ENCODE assay signal across 27 mouse cellular contexts in genomic region chr16:50594876-50595275, GRCm38 (mm10). TPM values are rescaled to one million over a fixed set of nuclear protein-coding genes. Genes with fewer than 3 reads are reported as not detected.
DNase-seq lines count a peak whose midpoint lies in the region.
"Had no signal": no experiment of that assay in that cellular context is flagged by ENCODE, and none has a peak within 500 bp of the region (broad histone marks: within the 10 kb centered on the region; RNA-seq: fewer than 3 reads in every experiment).

No protein-coding gene starts in this region.

- peak; percentile 23 to 26 for DNase-seq in right cerebral cortex, adult 2 months (ENCODE audit: low spot score in 2 of 2)
- DNase-seq in right cerebral cortex, adult 18-20 months = no peak
- DNase-seq in brain, adult 2 months (ENCODE audit: low read depth, low spot score) = peak; percentile 57
- DNase-seq in adrenal gland, adult 8-10 months = no peak
- no peak for DNase-seq in thymus, postnatal 0 days (ENCODE audit: low spot score)
- DNase-seq: adrenal gland, postnatal 10 days; adrenal gland, postnatal 25 days; B cell, adult 2 months; cerebellum, adult 11-12 months; cerebellum, adult 2 months; cerebellum, adult 9-10 months; cerebellum, postnatal 10 days; cerebellum, postnatal 25 days; forebrain, postnatal 0 days had no signal

RNA-seq across cellular contexts. Expression of gene Ccdc54, which starts 3.9 kb away (rescaled TPM):
- not detected for total RNA-seq in adrenal gland, adult 8-10 months (2022)
- polyA plus RNA-seq in thymus, postnatal 0 days (2015; fragmentation: Nextera tagmentation; extraction: Ambion mirVana) = not detected in 2 replicates
- total RNA-seq: adrenal gland, adult 18-20 months; adrenal gland, postnatal 10 days; adrenal gland, postnatal 25 days; adrenal gland, postnatal 4 days; CH12.LX; forebrain, postnatal 0 days had no signal
- polyA plus RNA-seq: activated CD4-positive, CD25-positive, alpha-beta regulatory T cell, adult 4 months; CD4-positive, CD25-positive, alpha-beta regulatory T cell, adult 4 months; cerebellum, adult 2 months; embryonic facial prominence, embryonic 10.5 days; embryonic facial prominence, embryonic 12.5 days; embryonic facial prominence, embryonic 14.5 days; forebrain, embryonic 11.5 days; forebrain, embryonic 13.5 days; forebrain, embryonic 15.5 days; forebrain, postnatal 0 days; G1E; Patski had no signal

Comparison
In these comparisons a context has a peak if more than half of its experiments do, and no peak if none do; other contexts are left out.
1. DNase-seq: peak in right cerebral cortex, adult 2 months (2 of 2) and brain, adult 2 months (single experiment); none in right cerebral cortex, adult 18-20 months (single experiment), adrenal gland, adult 8-10 months (single experiment) and thymus, postnatal 0 days (single experiment).